Comparison of ENCODE assay signal across 28 mouse cellular contexts in the genomic region with DNA sequence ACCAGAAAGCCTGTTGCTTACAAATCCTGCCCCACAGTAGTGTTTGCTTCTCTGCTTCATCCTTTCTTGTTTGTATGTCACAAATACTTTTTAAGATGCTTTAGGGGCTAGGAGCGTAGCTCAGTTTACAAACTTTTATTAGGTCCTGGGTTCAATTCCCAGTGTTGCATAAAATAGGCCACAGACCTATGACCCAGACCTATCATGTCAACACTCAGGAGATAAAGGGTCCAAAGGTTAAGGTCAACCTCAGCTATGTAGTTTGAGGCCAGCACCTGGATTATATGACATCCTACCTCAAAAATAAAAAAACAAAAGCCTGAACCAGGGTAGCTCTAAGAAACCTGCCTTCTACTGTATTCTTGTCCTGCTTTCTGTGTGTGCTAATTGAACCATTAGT. TPM values are rescaled to one million over a fixed set of nuclear protein-coding genes. Genes with fewer than 3 reads are reported as not detected.
"Had no signal": no experiment of that assay in that cellular context is flagged by ENCODE, and none has a peak within 500 bp of the region (broad histone marks: within the 10 kb centered on the region; RNA-seq: fewer than 3 reads in every experiment).

No protein-coding gene starts in this region.

- DNase-seq: kidney, adult 2 months; kidney, postnatal 25 days; layer of hippocampus, adult 9-11 months; lung, adult 2 months; lung, postnatal 14 days; lung, postnatal 4 days; retina, postnatal 1 day; right cerebral cortex, postnatal 25 days; spleen, adult 18-20 months; thymus, postnatal 25 days had no signal

- H3K4me2 ChIP-seq: midbrain, embryonic 12.5 days; neural tube, embryonic 13.5 days; stomach, embryonic 15.5 days had no signal

- H3K27me3 ChIP-seq: midbrain, embryonic 12.5 days; neural tube, embryonic 13.5 days; stomach, embryonic 15.5 days had no signal

- H3K4me3 ChIP-seq: layer of hippocampus, adult 2 months; midbrain, embryonic 12.5 days; myocyte; neural tube, embryonic 13.5 days; stomach, embryonic 15.5 days had no signal

- ATAC-seq: intestine, embryonic 16.5 days; midbrain, embryonic 16.5 days had no signal

- H3K4me1 ChIP-seq: stomach, embryonic 15.5 days had no signal

- H3K27ac ChIP-seq: kidney, postnatal 0 days; layer of hippocampus, adult 2 months; midbrain, embryonic 12.5 days; neural tube, embryonic 13.5 days; stomach, embryonic 15.5 days had no signal

- H3K9me3 ChIP-seq: midbrain, embryonic 12.5 days; neural tube, embryonic 13.5 days; stomach, embryonic 15.5 days had no signal

- H3K9ac ChIP-seq: midbrain, embryonic 12.5 days; neural tube, embryonic 13.5 days; stomach, embryonic 15.5 days had no signal

RNA-seq across cellular contexts. Expression of gene AC140267.1, which starts 13.0 kb away (rescaled TPM):
- total RNA-seq: monocyte, adult 5-6 weeks; neutrophil, adult 5-6 weeks had no signal
- polyA plus RNA-seq: kidney, adult 2 months; kidney, embryonic 14.5 days; kidney, postnatal 0 days; large intestine, adult 2 months; limb, embryonic 11.5 days; limb, embryonic 14.5 days; lung, adult 2 months; lung, embryonic 16.5 days; myocyte; stomach, embryonic 15.5 days; thymus, postnatal 0 days had no signal

RNA-seq across cellular contexts. Expression of gene Cacna1i, which starts 38.4 kb away (rescaled TPM):
- total RNA-seq: megakaryocyte progenitor cell, adult 5-6 weeks; megakaryocyte-erythroid progenitor cell, adult 5-6 weeks had no signal
- polyA plus RNA-seq: intestine, embryonic 16.5 days; kidney, embryonic 14.5 days; kidney, postnatal 0 days; limb, embryonic 11.5 days; lung, embryonic 16.5 days had no signal
